Mouse (Mus musculus): ENCODE measurements at regions not wholly inside any gene's neighbourhood (a gene's known extent, or its start where the extent isn't known, plus 50 kb on each side); places are given as distances from the start of the nearest gene placed in this dataset.

GRCm38 (mm10) chr1:3012530-3012929 lies 1795.2 kb upstream of the Gm37988 start:
- Histone ChIP-seq H3K4me3 (replicated peaks; ENCODE audit: low read length) (no peak overlapping the region), H3K36me3 (replicated peaks; ENCODE audit: control insufficient read depth, insufficient read depth) (no peaks in the 10 kb centered on the region), H3K9ac (no peak overlapping the region), H3K27me3 (ENCODE audit: control insufficient read depth, insufficient read depth, low read length) (no peaks in the 10 kb centered on the region), H3K4me2 (replicated peaks) (no peak overlapping the region), H3K27ac (no peak overlapping the region), H3K4me1 (replicated peaks; ENCODE audit: control insufficient read depth, insufficient read depth, low read length) (no peaks in the 10 kb centered on the region), H3K9me3 (ENCODE audit: control insufficient read depth, low read length) (no peaks in the 10 kb centered on the region)
- DNase-seq (ENCODE audit: low spot score) (no peak), ATAC-seq (ENCODE audit: low FRiP score) (no peak)
- WGBS = 73% methylated on average over 1 of the region's 1 CpGs

DNA sequence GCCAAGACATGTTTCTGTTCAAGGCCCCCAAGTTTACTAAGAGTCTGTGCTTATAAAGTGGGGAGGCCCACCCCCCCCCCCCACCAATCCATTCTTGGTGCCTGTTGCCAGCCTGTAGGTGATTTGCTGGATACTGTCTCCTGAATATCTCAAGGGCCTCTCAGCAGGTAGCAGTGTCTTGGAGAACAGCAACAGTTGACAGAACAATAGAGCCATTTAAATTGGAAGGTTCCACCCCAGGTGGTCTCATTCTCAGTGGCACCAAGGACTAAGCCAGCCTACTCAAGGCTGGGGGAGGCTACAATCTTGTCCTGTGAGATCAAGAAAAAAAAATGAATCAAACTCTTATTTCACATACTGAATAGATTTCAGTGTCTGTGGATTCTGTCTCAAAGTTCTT lies 1744.9 kb upstream of the Gm37988 start:
- Histone ChIP-seq H3K4me3 (replicated peaks; ENCODE audit: low read length) (no peak overlapping the region), H3K4me2 (replicated peaks) (no peak overlapping the region), H3K9me3 (ENCODE audit: control insufficient read depth, low read length) (no peaks in the 10 kb centered on the region), H3K36me3 (replicated peaks; ENCODE audit: control insufficient read depth, insufficient read depth) (no peaks in the 10 kb centered on the region), H3K4me1 (replicated peaks; ENCODE audit: control insufficient read depth, insufficient read depth, low read length) (no peaks in the 10 kb centered on the region), H3K27ac (no peak overlapping the region), H3K9ac (no peak overlapping the region), H3K27me3 (ENCODE audit: control insufficient read depth, insufficient read depth, low read length) (no peaks in the 10 kb centered on the region)
- DNase-seq (ENCODE audit: low spot score) = no peak
- no peak for ATAC-seq (ENCODE audit: low FRiP score)

GRCm38 (mm10) chr1:3094375-3094774 lies 1713.3 kb upstream of the Gm37988 start:
- no peak overlapping the region for H3K4me2 ChIP-seq (replicated peaks)
- no peak for ATAC-seq (ENCODE audit: low FRiP score)

DNA sequence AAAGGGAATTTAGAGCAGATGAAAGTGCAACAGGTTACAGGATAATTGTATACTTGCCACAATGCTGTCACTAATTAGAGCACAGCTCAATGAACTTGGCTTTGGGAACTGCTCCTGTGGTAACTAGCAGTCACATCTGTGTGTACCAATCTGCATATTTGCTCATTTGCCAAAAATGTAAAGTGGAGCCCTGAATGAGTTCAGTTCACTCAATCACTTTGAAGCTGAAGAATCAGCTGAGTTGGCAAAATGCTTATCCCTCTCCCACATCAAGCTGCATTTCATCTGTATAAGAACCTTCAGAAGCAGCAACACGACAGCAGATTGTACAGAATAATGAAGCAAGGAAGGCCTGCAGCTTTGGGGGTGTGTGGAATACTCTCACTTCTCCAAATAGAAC lies 1712.8 kb upstream of the Gm37988 start:
- peak; percentile 51; the same call in 1 of the 2 replicates for ATAC-seq (ENCODE audit: low FRiP score)
- Histone ChIP-seq H3K9ac (no peak overlapping the region), H3K4me2 (replicated peaks) (no peak overlapping the region), H3K27ac (no peak overlapping the region), H3K4me1 (replicated peaks; ENCODE audit: control insufficient read depth, insufficient read depth, low read length) (no peaks in the 10 kb centered on the region), H3K4me3 (replicated peaks; ENCODE audit: low read length) (no peak overlapping the region), H3K36me3 (replicated peaks; ENCODE audit: control insufficient read depth, insufficient read depth) (no peaks in the 10 kb centered on the region), H3K9me3 (ENCODE audit: control insufficient read depth, low read length) (no peaks in the 10 kb centered on the region), H3K27me3 (ENCODE audit: control insufficient read depth, insufficient read depth, low read length) (no peaks in the 10 kb centered on the region)
- no peak for DNase-seq (ENCODE audit: low spot score)
- WGBS = 61% methylated on average over 1 of the region's 1 CpGs

More at GRCm38 (mm10) chr1:3094375-3094774, 1713.3 kb upstream of the Gm37988 start:
- DNase-seq (ENCODE audit: low spot score) = no peak
- no peak overlapping the region for H3K4me3 ChIP-seq (replicated peaks; ENCODE audit: low read length)
- no peaks in the 10 kb centered on the region for H3K36me3 ChIP-seq (replicated peaks; ENCODE audit: control insufficient read depth, insufficient read depth)
- no peaks in the 10 kb centered on the region for H3K4me1 ChIP-seq (replicated peaks; ENCODE audit: control insufficient read depth, insufficient read depth, low read length)
- H3K9me3 ChIP-seq (ENCODE audit: control insufficient read depth, low read length) = no peaks in the 10 kb centered on the region
- no peak overlapping the region for H3K9ac ChIP-seq
- H3K27me3 ChIP-seq (ENCODE audit: control insufficient read depth, insufficient read depth, low read length) = no peaks in the 10 kb centered on the region
- H3K27ac ChIP-seq = no peak overlapping the region

- Histone ChIP-seq H3K4me3 (replicated peaks; ENCODE audit: low read length) (no peak overlapping the region), H3K36me3 (replicated peaks; ENCODE audit: control insufficient read depth, insufficient read depth) (no peaks in the 10 kb centered on the region), H3K27ac (no peak overlapping the region), H3K4me1 (replicated peaks; ENCODE audit: control insufficient read depth, insufficient read depth, low read length) (no peaks in the 10 kb centered on the region), H3K9ac (no peak overlapping the region), H3K9me3 (ENCODE audit: control insufficient read depth, low read length) (no peaks in the 10 kb centered on the region), H3K4me2 (replicated peaks) (no peak overlapping the region), H3K27me3 (ENCODE audit: control insufficient read depth, insufficient read depth, low read length) (no peaks in the 10 kb centered on the region)
- DNase-seq (ENCODE audit: low spot score) (no peak), ATAC-seq (ENCODE audit: low FRiP score) (no peak)
- WGBS = 86% methylated on average over 4 of the region's 4 CpGs
These were observed 1694.1 kb upstream of the Gm37988 start for GRCm38 (mm10) chr1:3113564-3113963.

GRCm38 (mm10) chr1:3119498-3120391 lies 1687.9 kb upstream of the Gm37988 start:
- no peak for DNase-seq (ENCODE audit: low spot score)
- no peak overlapping the region for H3K4me3 ChIP-seq (replicated peaks; ENCODE audit: low read length)
- WGBS = 46% methylated on average over 2 of the region's 2 CpGs
- H3K27me3 ChIP-seq (ENCODE audit: control insufficient read depth, insufficient read depth, low read length) = no peaks in the 10 kb centered on the region
- no peak overlapping the region for H3K4me2 ChIP-seq (replicated peaks)
- ATAC-seq (ENCODE audit: low FRiP score) = no peak
- no peak overlapping the region for H3K9ac ChIP-seq
- H3K36me3 ChIP-seq (replicated peaks; ENCODE audit: control insufficient read depth, insufficient read depth) = no peaks in the 10 kb centered on the region
- no peaks in the 10 kb centered on the region for H3K9me3 ChIP-seq (ENCODE audit: control insufficient read depth, low read length)
- no peaks in the 10 kb centered on the region for H3K4me1 ChIP-seq (replicated peaks; ENCODE audit: control insufficient read depth, insufficient read depth, low read length)
- H3K27ac ChIP-seq = no peak overlapping the region

DNA sequence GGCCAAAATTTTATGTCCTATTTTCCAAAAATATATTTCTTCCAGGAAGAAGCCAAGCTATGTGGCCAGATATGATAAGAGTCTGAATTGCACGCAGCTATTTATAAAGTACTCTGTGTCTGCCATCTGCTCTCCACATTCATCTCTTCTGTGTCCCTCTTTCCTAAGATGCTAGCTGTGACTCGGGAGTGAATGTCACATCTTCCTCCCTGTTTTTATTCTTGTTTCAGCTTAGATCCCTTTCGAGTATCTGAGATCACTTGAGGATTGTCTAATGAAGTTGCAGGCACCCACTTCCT lies 1687.4 kb upstream of the Gm37988 start:
- 79% methylated on average over 3 of the region's 3 CpGs for WGBS
- Histone ChIP-seq H3K4me1 (replicated peaks; ENCODE audit: control insufficient read depth, insufficient read depth, low read length) (no peaks in the 10 kb centered on the region), H3K9me3 (ENCODE audit: control insufficient read depth, low read length) (no peaks in the 10 kb centered on the region), H3K4me2 (replicated peaks) (no peak overlapping the region), H3K27ac (no peak overlapping the region), H3K27me3 (ENCODE audit: control insufficient read depth, insufficient read depth, low read length) (no peaks in the 10 kb centered on the region), H3K36me3 (replicated peaks; ENCODE audit: control insufficient read depth, insufficient read depth) (no peaks in the 10 kb centered on the region), H3K9ac (no peak overlapping the region), H3K4me3 (replicated peaks; ENCODE audit: low read length) (no peak overlapping the region)
- no peak for DNase-seq (ENCODE audit: low spot score)
- ATAC-seq (ENCODE audit: low FRiP score) = no peak

DNA sequence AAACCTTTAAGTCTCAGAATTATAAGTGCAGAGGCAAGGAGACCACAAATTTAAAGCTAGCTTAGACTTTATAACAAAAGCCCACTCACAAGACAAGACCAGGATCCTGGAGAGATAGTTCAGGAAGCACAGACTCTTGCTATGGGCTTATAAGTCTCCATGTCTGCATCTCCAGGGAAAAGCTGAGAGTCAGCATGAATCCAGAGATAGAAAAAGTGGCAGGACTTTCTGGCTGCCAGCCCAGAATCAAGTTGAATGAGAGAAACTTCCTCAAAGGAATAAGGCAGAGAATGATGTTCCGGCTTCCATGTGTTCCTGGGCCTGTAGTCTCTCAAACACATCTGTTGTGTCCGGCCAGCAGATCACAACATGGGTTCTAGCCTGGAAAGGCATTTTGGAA lies 1686.4 kb upstream of the Gm37988 start:
- no peaks in the 10 kb centered on the region for H3K36me3 ChIP-seq (replicated peaks; ENCODE audit: control insufficient read depth, insufficient read depth)
- H3K4me3 ChIP-seq (replicated peaks; ENCODE audit: low read length) = no peak overlapping the region
- H3K9ac ChIP-seq = no peak overlapping the region
- DNase-seq (ENCODE audit: low spot score) = peak; percentile 48
- H3K27me3 ChIP-seq (ENCODE audit: control insufficient read depth, insufficient read depth, low read length) = no peaks in the 10 kb centered on the region
- no peak overlapping the region for H3K4me2 ChIP-seq (replicated peaks)
- no peaks in the 10 kb centered on the region for H3K4me1 ChIP-seq (replicated peaks; ENCODE audit: control insufficient read depth, insufficient read depth, low read length)
- no peak for ATAC-seq (ENCODE audit: low FRiP score)
- WGBS = 69% methylated on average over 2 of the region's 2 CpGs
- H3K9me3 ChIP-seq (ENCODE audit: control insufficient read depth, low read length) = no peaks in the 10 kb centered on the region
- H3K27ac ChIP-seq = no peak overlapping the region

DNA sequence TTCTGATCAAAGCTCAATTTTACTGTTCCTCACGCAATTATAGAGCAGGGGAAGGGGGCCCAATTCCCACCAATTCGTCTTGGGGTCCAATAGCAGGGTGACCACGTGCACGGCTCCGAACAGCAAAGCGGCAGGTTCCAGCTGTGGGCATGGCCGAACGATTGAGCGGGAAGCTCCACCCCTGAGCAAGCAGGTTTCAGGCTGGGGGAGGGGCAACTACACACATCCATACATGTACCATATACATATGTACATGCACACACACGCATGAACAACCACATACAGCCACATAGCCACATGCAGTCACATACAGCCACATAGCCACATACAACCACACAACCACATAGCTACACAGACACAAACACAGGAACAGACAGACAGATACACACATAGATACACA lies 1685.9 kb upstream of the Gm37988 start:
- no peak for DNase-seq (ENCODE audit: low spot score)
- Histone ChIP-seq H3K4me1 (replicated peaks; ENCODE audit: control insufficient read depth, insufficient read depth, low read length) (no peaks in the 10 kb centered on the region), H3K4me3 (replicated peaks; ENCODE audit: low read length) (no peak overlapping the region), H3K4me2 (replicated peaks) (no peak overlapping the region), H3K27ac (no peak overlapping the region), H3K36me3 (replicated peaks; ENCODE audit: control insufficient read depth, insufficient read depth) (no peaks in the 10 kb centered on the region), H3K27me3 (ENCODE audit: control insufficient read depth, insufficient read depth, low read length) (no peaks in the 10 kb centered on the region), H3K9me3 (ENCODE audit: control insufficient read depth, low read length) (no peaks in the 10 kb centered on the region), H3K9ac (no peak overlapping the region)
- ATAC-seq (ENCODE audit: low FRiP score) = no peak
- WGBS = 84% methylated on average over 10 of the region's 10 CpGs

All from hindbrain, embryonic 14.5 days (tissue).